Mouse (Mus musculus) T-helper 17 cell (primary cell): Measurements from ENCODE around the gene Aktip.

Source experiments
- in situ Hi-C, 2 experiments: fragments of 300-600 bp; cut with MboI, MseI; formaldehyde crosslinking; loops; 1 replicate in 1 of 2; 2 replicates in 1 of 2; pipeline ENCODE4 v1.15.1; 2025; ENCODE audit warnings: high pct_unique_total_duplicates in 2 of 2

Aktip gene

DNA sequence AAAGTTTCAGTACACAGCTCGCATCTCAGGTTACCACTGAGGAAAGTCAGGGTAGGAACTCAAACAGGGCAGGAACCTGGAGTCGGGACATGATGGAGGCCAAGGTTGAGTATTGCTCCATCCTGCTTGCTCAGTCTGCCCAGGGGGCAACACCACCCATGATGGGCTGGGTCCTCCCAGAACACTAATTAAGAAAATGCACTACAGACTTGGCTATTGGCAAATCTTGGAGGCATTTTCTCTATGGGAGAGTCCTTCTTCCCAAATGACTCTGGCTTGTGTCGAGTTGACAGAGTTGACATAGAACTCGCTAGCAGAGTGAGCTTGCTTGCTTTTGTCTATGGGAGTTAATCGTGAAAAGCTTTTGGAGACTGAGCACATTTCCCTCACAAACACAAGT is 6.8 kb downstream of the Aktip start:
- in situ Hi-C loops = loop anchor here (25.0 kb wide), 3 partner anchors 294 to 1606 kb away; no protein-coding TSS in a partner anchor

DNA sequence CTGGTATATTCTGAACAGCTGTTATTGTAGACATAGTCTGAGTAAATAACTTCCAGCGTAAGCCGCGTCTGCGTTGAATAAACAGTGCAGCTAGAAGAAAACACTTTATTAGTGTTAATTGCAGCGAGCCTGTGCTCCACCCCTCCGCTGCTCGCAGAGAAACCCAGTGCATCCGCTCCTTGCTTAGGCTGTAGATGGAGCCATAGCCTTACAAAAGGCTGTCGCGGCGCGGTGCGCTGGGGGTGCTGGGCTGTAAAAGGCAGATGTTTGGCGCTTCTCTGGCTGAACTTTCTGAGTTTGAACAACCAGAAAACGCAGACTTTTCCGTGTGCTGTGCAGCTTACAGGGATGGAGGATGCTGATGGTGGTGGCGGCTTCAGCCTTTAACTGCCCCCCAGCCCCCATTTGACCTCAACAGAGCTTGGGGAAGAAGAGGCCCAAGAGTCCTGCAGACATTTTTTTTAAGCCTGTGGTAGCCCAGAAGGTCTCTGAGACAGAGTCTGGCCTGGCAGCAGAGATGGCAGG is 8.9 kb downstream of the Aktip start:
- in situ Hi-C loops = loop anchor here (25.0 kb wide), 3 partner anchors 296 to 1604 kb away; no protein-coding TSS in a partner anchor

DNA sequence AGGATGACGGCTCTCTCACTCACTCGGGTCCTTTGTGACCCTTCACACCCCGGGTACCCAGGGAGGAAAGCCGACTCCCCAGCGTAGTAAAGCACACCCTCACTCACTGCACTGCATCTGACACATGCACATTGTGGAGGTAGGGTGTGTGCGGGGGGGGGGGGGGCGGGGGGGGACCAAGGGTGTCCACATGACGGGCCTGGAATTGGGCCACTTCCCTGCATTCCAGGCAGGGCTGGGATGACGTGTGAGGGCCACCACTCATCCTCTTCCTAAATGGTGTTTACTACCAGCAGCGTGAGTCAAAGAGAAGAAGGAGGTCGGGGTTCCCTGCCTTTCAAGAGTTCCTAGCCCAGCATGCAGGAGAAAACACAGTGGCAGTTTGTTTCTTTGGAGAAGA is 11.6 kb downstream of the Aktip start:
- in situ Hi-C loops = loop anchor here (25.0 kb wide), 3 partner anchors 299 to 1601 kb away; no protein-coding TSS in a partner anchor

DNA sequence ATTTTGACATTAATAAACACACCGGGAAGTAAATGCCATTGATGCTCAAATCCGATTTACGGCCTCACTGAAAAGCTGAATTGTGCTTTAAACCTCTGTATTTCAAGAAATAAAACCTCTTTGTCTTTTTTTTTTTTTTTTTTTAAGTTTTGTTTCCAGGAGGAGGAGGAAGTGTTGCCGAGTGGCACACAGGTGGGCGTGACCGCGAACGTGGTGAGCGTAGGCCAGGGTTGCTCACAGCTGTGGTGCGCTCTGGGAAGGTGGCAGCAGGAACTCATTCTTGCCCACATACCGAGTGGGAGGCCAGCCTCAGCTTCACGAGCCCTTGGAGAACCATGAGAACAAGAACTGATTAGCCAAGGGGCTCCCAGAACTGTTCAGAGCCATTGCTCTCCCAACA is 13.4 kb downstream of the Aktip start:
- in situ Hi-C loops = loop anchor here (25.0 kb wide), 3 partner anchors 301 to 1599 kb away; no protein-coding TSS in a partner anchor

DNA sequence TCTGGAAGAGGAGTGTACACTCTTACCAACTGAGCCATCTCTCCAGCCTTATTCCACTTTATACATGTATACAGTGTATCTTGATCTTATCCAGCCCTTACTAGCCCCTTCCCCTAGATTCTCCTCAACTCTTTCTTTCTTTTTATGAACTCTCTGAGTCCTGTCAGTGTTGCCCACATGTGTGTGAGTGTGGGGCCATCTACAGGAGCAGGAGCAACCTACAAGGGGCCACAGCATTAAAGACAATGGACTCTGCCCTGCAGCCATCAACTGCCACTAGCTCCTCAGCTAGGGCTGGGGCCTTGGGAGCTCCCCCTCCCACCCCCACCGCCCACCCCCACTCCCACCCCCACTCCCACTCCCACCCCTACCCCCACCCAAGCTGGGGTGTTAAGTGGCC is 22.1 kb downstream of the Aktip start:
- in situ Hi-C loops = loop anchor here (25.0 kb wide), 3 partner anchors 310 to 1590 kb away; no protein-coding TSS in a partner anchor

DNA sequence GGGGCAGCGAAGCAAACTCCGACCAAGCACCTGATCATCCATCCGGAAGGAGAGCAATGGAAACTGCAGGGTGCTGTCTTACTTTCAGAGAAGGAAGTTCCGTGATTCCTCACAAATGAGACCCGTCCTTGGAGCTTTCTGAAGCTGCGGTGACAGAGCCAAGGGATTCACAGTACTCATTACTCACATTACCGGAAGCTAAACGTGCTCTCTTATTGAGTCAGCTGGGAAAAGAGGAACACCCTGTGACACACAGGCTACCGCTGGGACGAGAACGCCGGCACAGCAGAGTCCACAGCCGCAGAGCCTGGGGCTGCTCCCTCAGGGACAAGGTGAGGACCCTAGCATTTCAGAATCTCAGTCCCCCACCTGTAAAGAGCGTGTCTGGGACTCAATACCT is 23.6 kb downstream of the Aktip start:
- in situ Hi-C loops = loop anchor here (25.0 kb wide), 3 partner anchors 311 to 1589 kb away; no protein-coding TSS in a partner anchor

DNA sequence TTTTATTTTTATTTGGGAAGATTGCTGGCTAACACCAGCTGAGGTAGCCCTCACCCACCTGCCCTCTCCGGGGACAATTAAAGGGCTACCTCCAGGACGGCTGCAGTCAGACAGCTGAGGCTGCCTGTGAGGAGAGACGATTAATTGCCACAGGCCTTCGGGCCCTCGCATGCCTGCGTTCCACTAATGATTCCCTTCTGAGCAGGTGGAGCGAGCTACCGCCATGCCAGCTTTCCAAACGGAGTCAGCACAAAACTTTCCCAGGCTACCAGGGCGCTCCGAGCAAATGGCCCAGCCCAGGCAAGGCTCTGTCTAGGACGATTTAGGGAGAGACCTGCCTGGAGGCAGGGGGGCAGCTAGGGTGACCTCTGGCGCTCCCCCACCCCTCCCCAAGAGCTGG is 28.2 kb downstream of the Aktip start:
- in situ Hi-C loops = no loop called here

DNA sequence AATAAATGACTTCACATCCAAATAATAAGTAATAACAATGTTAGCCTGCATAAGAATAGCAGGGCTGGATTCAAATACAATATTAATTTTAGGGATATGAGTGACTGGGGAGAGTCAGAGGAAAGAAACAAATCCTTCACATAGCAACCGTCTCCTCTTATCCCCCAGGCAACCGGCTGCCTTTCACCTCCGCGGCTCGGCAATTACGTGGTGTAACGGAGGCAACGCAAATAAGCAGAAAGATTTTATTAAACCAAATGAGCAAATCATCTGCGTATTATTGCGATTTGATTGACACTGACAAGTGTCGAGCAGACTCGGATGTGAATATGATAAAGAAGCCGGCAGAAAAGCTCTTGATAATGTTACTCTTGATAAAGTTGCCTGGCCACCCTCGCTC is 28.9 kb downstream of the Aktip start:
- in situ Hi-C loops = no loop called here

DNA sequence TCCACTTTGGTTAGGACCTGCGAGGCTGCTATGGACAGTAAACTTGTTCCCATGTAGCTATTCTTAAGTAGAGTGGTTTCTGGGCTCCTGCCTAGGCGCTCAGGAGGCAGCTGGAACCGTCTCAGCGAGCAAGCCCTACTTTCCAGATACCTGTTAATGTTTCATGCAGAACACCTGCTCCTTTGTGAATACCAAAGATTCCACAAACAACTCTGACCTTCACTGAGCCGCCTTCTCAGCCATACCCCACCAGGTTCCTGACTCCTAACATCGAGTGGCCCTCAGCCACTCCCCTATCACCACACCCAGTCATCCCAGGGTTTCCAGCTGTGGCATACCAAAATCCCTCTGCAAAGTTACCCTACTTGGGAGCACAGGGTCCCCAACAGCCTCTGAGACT is 29.6 kb downstream of the Aktip start:
- in situ Hi-C loops = no loop called here

DNA sequence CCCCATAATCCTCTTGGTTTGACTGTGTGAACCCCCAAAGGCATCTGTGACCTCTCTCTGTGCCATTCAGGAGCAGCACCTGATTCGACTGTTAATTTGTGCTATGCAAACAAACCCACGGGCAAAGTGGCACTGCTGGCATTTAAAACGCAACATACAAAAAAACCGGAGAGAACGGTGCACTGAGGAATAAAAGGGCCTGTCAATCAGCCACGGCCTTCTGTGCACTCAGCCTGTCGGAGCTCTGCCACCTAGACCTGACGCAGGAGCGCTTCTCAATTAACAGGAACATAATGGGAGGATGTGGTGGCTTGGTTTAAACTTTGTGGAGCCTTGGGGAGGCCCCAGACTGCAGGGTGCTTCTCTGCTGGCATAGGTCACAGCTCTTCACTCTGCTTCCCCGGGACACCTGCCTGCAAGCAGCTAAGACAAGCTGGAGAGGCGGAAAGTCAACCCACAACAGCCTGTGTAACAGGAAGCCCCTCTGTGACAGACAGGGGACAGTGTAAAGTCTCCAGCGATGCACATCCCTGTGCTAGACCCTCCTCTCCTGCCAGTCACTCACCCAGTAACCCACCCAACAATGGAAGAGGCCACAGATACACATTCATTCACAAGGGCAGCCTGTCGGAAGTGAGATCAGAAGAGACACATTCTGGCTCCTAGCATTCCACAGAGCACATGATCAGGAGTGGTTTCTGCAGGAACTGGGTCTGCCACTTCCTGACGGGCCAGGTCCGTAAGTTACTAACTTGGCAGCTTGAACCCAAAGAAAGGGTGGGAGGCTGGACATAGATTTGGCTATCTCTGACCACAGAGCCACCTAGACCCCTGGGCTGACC is 39.6 kb downstream of the Aktip start:
- in situ Hi-C loops = loop anchor here in 1 of 2 experiments (10.0 kb wide), 2 partner anchors 1035 to 1395 kb away; no protein-coding TSS in a partner anchor

DNA sequence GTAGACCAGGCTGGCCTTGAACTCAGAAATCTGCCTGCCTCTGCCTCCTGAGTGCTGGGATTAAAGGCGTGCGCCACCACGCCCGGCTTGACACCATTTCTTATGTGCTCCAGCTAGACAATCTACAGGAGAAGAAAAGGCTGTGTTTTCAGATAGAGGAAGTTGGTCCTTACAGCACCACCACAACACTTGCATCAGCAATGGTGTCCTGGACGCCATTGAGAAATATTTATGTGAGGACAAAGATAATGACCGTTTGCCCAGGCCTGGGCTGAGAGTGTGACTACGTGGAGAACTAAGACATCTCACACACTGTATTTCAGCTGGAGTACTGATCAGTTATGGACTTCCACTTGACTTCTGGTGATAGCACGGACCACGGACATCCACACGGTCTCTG is 41.2 kb downstream of the Aktip start:
- in situ Hi-C loops = loop anchor here in 1 of 2 experiments (10.0 kb wide), 1 partner anchor 1034 kb away; no protein-coding TSS in a partner anchor

DNA sequence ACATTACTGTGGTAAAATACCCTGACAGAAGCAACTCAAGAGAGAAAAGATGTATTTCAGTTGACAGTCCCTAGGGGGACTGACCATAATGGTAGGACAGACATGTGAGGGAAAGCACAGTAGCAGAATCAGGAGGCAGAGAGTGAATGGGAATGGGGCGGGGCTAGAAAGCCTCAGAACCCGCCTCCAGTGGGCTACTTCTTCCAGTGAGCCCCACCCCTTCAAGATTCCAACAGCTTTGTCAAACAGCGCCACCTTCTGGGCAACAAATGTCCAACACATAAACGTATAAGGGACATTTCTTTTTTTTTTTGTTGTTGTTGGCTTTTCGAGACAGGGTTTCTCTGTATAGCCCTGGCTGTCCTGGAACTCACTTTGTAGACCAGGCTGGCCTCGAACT is 45.2 kb downstream of the Aktip start:
- in situ Hi-C loops = loop anchor here in 1 of 2 experiments (10.0 kb wide), 1 partner anchor 1030 kb away; no protein-coding TSS in a partner anchor

DNA sequence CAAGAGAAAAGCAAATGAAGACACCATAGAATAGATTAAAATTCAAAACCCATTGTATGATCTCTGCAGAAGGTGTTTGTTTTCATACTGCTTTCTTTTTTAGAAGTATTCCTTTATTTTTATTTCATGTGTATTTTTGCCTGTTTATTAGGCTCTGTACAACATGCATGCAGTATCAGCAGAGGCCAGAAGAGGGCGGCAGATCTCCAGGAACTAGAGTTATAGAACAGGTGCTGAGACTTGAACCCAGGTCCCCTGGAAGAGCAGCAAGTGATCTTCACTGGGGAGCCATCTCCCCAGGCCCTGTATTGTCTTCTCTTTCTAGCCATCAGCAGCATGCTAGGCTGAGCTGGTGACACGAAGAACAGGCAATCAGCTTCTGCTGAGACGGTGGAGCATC is 45.9 kb downstream of the Aktip start:
- in situ Hi-C loops = loop anchor here in 1 of 2 experiments (10.0 kb wide), 1 partner anchor 1029 kb away; no protein-coding TSS in a partner anchor

DNA sequence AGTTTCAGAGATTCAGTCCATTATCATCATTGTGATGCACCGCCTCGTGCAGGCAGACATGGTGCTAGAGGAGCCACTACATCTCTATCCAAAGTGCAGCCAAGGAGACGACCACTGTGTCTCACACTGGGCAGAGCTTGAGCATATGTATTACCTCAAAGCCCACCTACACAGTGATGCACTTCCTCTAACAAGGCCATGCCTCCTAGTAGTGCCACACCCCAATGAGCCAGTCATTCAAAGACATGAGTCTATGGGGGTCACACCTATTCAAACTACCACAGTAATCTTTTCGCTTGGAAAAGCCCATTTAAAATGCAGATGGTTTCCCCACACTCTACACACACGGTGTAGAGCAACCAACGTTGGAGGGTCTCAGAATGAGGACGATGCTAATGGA is 48.2 kb downstream of the Aktip start:
- in situ Hi-C loops = loop anchor here in 1 of 2 experiments (10.0 kb wide), 1 partner anchor 1027 kb away; no protein-coding TSS in a partner anchor

DNA sequence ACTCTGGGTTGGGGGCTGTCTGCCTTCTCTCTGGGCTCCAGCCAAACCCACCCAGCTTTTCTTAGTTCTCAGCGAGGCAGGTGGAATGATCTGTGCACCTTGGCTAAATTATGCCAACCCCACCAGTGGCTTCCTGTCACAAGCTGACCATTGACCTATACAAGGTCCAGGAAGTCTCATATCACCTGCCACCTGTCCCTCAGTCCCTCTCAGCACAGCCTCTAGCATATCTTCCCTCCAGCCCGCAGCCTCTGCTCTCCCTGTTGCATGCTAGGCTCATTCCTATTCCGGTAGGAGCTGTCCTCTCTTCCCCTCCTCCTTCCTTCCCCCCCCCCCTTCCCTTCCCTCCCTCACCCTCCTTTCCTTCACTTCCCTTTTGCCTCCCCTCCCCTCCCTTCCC is 50.5 kb downstream of the Aktip start:
- in situ Hi-C loops = no loop called here

DNA sequence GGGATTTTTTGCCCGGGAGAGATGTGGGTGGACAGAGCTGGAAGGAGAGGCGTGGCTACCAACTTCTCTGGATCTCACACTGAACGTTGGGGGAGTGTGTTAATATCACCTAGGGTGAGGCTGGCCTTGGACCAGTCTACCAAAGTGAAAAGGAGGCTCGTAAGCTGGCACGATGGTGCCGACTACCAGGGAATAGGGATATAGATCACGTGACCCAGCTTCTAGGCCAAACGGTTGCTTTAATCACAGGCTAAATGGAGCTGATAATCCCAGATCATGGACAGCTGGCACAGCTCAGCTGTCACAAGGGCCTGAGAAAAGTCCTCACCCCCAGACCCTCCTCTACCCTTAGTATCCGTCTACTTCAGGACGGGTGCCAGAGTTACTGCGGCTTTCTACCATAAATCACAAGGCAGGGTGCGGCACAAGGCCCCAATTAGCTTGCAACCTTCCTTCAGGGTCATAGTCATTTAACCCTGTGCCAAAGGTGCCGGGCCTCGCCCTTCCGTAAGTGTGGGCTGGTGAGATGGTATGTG is 51.1 kb downstream of the Aktip start:
- in situ Hi-C loops = no loop called here

DNA sequence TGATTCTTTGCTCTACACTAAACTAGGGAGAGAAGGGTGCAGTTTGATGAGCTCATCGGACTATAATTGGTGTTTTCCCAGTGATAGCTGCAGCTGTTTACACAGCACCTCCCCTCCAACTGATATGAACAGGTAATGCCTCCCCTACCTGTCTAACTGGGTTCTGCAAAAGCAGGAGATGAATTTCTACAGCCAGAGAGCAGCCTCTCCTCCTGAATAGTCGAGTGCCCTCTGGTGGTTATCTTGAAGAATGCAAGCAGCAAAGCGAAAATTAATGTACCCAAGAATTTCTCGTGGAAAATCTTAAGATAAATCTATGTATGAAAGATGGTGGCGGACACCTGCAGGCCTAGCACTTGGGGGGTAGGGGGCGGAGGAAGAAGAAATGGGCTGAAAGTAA is 52.1 kb downstream of the Aktip start:
- in situ Hi-C loops = no loop called here

DNA sequence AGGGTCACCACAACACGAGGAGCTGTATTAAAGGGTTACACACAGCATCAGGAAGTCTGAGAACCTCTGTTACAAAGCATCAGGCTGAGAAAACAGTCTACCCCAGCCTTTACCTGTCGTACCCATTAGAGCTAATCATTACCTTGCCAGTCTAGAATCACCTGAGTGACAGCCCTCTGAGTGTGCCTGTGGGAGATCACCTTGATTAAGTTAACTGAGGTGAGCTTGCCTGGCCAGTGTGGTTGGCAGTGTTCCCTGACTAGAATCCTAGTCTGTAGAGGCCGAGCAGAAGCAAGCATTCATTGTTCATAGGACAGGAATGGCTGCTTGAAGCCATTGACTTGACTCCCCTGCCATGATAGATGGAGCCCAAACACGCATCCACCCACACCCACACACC is 58.9 kb downstream of the Aktip start:
- in situ Hi-C loops = no loop called here

DNA sequence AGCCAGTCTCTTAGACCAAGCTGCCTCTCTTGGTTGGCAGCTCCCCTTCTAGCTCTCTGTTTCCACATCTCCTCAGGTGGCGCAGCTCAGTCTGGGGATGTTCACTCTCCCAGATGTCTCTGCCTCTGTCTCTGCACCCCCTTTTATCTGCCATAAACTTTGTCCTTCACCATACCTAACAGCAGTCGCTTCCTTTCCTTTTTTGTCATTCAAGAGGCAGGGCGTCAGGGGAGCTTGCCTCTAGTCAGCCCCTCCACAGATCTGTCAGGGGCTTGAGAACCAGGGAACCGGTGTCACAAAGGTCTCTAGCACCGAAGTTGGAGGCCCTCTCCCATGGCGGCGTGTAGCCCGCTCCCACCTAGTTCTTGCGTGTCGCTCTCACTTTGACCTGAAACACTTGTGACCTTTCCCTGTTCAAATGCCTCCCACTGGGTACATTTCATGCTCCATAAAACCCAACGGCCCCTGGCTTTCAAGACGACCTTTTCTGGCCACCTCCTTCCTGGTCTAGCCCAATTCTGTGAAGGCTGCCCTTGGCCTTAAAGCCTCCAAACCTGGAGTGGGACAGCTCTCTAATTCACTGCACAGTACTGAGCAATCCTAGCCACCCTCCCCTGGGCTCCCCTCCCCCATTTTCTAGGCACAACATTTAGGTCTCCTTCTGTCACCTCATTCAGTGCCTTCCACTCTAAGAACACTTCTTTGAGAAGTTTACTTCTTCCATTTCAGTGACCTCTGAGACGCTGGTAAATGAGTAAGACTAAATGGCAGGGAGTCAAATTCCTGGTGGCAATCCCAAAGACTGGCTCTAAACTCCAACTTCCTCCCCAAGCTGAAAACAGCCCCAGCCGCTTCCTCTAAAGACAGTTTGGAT is 64.2 kb downstream of the Aktip start:
- in situ Hi-C loops = no loop called here

DNA sequence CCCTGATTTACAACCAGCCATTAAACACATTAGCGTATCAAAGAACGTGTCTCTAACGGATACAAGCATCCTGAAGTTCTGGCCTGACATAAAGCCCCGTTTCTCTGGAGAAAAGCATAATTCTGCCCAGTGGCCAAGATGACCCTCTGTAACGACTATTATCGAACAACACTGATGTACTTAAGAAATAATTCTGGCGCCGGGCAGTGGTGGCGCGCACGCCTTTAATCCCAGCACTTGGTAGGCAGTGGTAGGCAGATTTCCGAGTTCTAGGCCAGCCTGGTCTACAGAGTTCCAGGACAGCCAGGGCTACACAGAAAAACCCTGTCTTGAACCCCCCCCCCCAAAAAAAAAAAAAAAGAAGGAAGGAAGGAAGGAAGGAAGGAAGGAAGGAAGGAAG is 65.1 kb downstream of the Aktip start:
- in situ Hi-C loops = no loop called here

DNA sequence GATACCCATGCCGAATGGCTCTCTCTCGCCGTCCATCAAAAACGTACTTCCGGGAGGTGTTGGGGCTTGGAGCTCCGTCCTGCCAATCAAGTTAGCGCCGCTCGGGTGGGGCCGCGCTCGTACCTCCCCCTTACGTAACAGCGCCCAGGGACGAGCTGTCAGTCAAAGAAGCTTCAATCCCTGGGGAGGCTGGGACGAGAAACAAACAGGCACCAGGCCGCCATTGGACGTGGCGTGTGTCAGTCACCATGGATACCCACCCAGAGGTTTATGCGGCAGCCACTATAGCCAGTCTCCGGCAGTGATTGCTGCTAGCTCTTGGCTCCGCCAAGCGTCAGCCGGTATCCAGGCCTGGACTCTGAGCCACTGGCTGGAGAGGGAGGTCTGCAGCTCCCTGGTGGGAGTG is 65.7 kb downstream of the Aktip start:
- in situ Hi-C loops = no loop called here
